Mouse (Mus musculus) intestine, postnatal 0 days (tissue): Measurements from ENCODE around the gene Mif4gd. TPM values are rescaled to one million over a fixed set of nuclear protein-coding genes. Genes with fewer than 3 reads are reported as not detected.
A peak's percentile ranks its signal among the peaks of the same experiment; 100 is the strongest.

ENCODE experiments used
- ATAC-seq: fragments of 200-750 bp; cut with Nextera tagmentation; 2 replicates; pipeline ENCODE4 v1.8.0; 2017; ENCODE audit warnings: mild to moderate bottlenecking, moderate TSS enrichment, moderate library complexity
- H3K27ac ChIP-seq: fragments of 300-500 bp; sonication (generic); 2 replicates; pipeline ENCODE4 v1.5.1; 2014; ENCODE audit warnings: mild to moderate bottlenecking, low read depth, low read length, moderate library complexity
- H3K27me3 ChIP-seq: fragments of 300-500 bp; sonication (generic); replicated peaks from 2 replicates; pipeline ENCODE4 v1.6.1; 2014; ENCODE audit warnings: low read length, mixed read lengths; ENCODE audit not compliant: control insufficient read depth, insufficient read depth
- H3K36me3 ChIP-seq: fragments of 300-500 bp; sonication (generic); 2 replicates; pipeline ENCODE4 v1.6.1; 2014; ENCODE audit warnings: mild to moderate bottlenecking, moderate library complexity; ENCODE audit not compliant: control insufficient read depth, insufficient read depth
- H3K4me1 ChIP-seq: fragments of 300-500 bp; sonication (generic); replicated peaks from 2 replicates; pipeline ENCODE4 v1.6.1; 2014; ENCODE audit warnings: antibody characterized with exemption, low read length, mixed read lengths; ENCODE audit not compliant: control insufficient read depth, insufficient read depth
- H3K4me2 ChIP-seq: fragments of 300-500 bp; sonication (generic); replicated peaks from 2 replicates; pipeline ENCODE4 v1.6.1; 2014; ENCODE audit warnings: low read depth, mild to moderate bottlenecking, moderate library complexity
- H3K4me3 ChIP-seq: fragments of 300-500 bp; sonication (generic); 2 replicates; pipeline ENCODE4 v1.5.1; 2014; ENCODE audit warnings: low read depth, low read length
- H3K9ac ChIP-seq: fragments of 300-500 bp; sonication (generic); 2 replicates; pipeline ENCODE4 v1.6.1; 2014; ENCODE audit warnings: mild to moderate bottlenecking, low read depth, low read length
- H3K9me3 ChIP-seq: fragments of 300-500 bp; sonication (generic); 2 replicates; pipeline ENCODE4 v1.6.1; 2016; ENCODE audit warnings: mixed run types; ENCODE audit not compliant: control insufficient read depth
- CTCF ChIP-seq: sonication (generic); IDR thresholded peaks from 2 replicates; pipeline ENCODE4 v1.5.1; 2016; ENCODE audit warnings: low read depth, mild to moderate bottlenecking, control low read depth, antibody characterized with exemption, moderate library complexity
- WGBS: fragments of 180-500 bp; shearing (Covaris S2); extraction: QIAGEN DNeasy Blood & Tissue Kit; methylation state at CpG from one replicate; pipeline ENCODE4 v1.1.7; 2014; 5-methylcytosine and 5-hydroxymethylcytosine counted together
- polyA plus RNA-seq: library from polyadenylated mRNA; unstranded; fragments of >200 nt; fragmentation: Nextera tagmentation; extraction: Ambion mirVana; gene quantifications from 2 replicates; pipeline ENCODE4 v1.2.1, GENCODE M21; 2015

The Mif4gd gene
- polyA plus RNA-seq, 1 experiment from 2014 or later, result 43.0 TPM

DNA sequence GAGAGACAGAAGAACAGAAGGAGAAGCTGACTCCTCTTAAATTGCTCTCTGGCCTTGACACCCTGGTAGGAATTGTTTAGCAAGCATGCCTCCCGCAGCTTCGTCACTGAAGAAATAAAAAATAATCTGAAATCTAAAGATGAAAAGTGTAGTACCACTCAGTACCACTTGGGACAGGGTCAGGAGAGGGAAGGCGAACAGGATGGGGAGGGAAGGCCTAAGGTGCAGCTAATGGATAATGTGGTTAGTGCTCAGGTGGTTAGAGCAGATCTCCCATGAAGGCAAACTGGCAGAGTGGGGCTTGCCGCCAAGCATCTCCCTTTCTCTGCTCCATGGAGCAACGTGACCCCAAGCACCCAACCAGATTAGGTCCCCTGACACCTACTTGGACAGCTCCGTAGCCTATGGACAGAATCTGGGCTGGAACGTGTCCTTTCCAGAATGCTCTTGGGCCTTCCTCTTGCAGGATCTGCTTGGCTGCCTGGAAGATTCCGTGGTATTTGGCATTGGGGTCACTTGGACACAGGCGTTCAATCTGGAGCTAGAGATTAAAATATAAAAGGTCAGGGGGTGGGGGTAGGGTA is 10.8 kb upstream of the Mif4gd start:
- peak; percentile 70 for TF ChIP-seq CTCF
- Histone ChIP-seq H3K4me3 (no peak overlapping the region), H3K27ac (no peak overlapping the region), H3K4me2 (no peak overlapping the region), H3K27me3 (no peaks in the 10 kb centered on the region), H3K4me1 (no peaks in the 10 kb centered on the region; the same call in 1 of the 2 replicates), H3K36me3 (peaks cover 35% of the 10 kb centered on the region; the same call in 1 of the 2 replicates), H3K9ac (no peak overlapping the region), H3K9me3 (no peaks in the 10 kb centered on the region)
- ATAC-seq, result no peak
- WGBS, result 74% methylated on average over 9 of the region's 9 CpGs

DNA sequence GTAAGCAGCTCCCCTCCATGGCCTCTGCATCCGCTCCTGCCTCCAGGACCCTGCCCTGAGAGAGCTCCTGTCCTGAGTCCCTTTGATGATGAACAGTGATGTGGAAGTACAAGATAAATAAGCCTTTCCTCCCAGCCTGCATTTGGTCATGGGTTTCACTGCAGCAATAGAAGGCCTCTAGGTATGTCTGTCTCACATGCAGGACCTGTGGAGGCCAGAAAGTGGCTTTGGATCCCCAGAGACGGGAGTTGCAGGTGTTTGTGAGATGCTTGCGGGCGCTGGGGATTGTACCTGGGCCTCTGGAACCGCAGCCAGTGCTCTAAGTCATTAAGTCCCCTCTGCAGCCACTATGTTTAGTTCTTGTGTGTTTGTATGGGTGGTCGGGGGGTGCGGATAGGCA is 7.2 kb upstream of the Mif4gd start:
- Histone ChIP-seq H3K27ac (no peak overlapping the region), H3K4me1 (no peaks in the 10 kb centered on the region), H3K9ac (no peak overlapping the region), H3K36me3 (peaks cover 44% of the 10 kb centered on the region; the same call in 1 of the 2 replicates), H3K27me3 (no peaks in the 10 kb centered on the region), H3K4me3 (no peak overlapping the region), H3K4me2 (no peak overlapping the region), H3K9me3 (no peaks in the 10 kb centered on the region)
- no peak for TF ChIP-seq CTCF
- 95% methylated on average over 7 of the region's 7 CpGs for WGBS
- ATAC-seq, result no peak

DNA sequence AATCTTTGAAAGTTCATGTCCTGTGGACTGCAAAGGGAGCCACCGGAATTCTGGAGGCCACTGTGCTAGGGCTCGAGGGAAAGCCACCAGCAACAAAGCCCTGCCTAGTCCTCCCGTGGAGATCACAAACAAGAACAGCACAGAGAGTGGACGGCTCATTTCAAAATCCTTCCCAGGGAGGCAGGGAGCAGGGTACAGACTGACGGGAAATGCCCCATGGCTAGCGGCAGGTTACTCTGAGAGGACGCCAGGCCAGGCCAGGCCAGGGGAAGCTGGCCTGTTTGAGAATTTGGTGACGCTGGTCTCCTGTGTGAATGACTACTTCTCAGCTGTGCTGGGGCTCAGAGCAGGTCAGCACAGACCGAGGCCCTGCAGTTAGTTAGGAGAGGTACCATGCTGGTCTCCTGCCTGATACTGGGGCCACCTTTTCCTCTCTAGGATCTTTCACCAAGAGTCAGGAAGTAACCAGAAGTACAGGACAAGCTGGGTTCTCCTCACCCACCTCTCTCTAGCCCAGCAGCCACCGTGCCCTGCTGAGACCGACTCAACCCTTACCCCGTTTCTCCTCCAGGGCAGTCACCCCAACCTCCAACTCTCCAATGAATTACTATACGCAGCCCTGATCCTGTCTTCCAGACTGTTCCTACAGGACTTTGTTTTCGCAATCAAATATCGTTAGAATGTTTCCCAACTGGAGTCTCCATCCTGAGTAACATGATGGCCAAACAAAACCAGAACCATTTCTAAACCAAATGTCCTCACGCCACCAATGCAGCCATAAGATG is 6.2 kb upstream of the Mif4gd start:
- H3K36me3 ChIP-seq, result peaks cover 49% of the 10 kb centered on the region; the same call in 1 of the 2 replicates
- no peak overlapping the region for H3K9ac ChIP-seq
- no peaks in the 10 kb centered on the region for H3K27me3 ChIP-seq
- H3K27ac ChIP-seq, result no peak overlapping the region
- no peak for TF ChIP-seq CTCF
- 90% methylated on average over 16 of the region's 16 CpGs for WGBS
- H3K4me2 ChIP-seq, result no peak overlapping the region
- no peak for ATAC-seq
- H3K4me3 ChIP-seq, result no peak overlapping the region
- no peaks in the 10 kb centered on the region for H3K4me1 ChIP-seq
- H3K9me3 ChIP-seq, result no peaks in the 10 kb centered on the region

DNA sequence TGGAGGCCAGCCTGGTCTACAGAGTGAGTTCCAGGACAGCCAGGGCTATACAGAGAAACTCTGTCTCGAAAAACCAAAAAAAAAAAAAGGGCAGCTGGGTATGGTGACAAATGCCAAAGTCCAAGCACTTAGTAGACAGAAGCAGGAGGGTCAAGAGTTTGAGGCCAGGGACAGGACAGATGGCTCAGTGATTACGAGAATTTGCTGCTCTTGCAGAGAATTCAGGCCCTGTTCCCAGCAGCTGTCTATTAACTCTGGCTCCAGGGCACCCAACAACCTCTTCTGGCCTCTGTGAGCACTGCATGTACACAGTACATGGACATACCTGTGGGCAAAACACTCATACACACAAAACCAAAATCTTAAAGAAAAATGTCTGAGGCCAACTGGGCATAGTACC is 5.2 kb upstream of the Mif4gd start:
- Histone ChIP-seq H3K9me3 (no peaks in the 10 kb centered on the region), H3K4me1 (no peaks in the 10 kb centered on the region), H3K27me3 (no peaks in the 10 kb centered on the region), H3K9ac (no peak overlapping the region), H3K4me3 (no peak overlapping the region), H3K27ac (no peak overlapping the region), H3K4me2 (no peak overlapping the region), H3K36me3 (peaks cover 44% of the 10 kb centered on the region; the same call in 1 of the 2 replicates)
- WGBS, result 78% methylated on average over 2 of the region's 2 CpGs
- no peak for TF ChIP-seq CTCF
- ATAC-seq, result no peak

DNA sequence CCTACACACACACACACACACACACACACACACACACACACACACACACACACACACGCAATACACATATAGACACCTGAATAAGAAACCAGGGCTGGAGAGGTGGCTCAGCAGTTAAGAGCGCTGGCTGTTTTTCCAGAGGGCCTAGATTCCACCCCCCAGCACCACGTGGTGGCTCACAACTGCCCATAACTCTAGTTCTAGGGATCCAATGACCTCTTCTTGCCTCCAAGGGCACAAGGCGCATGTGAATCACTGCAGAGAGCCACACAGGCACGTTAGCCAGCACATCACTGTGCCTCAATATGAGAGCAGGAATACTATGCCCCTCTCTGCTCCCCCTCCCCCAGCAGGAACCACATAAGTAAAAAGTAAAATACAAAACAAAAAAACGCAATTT is 4.1 kb upstream of the Mif4gd start:
- TF ChIP-seq CTCF, result no peak
- H3K9ac ChIP-seq, result no peak overlapping the region
- WGBS, result 82% methylated on average over 6 of the region's 6 CpGs
- no peaks in the 10 kb centered on the region for H3K27me3 ChIP-seq
- H3K9me3 ChIP-seq, result no peaks in the 10 kb centered on the region
- ATAC-seq, result no peak
- no peak overlapping the region for H3K4me3 ChIP-seq
- H3K27ac ChIP-seq, result no peak overlapping the region
- no peaks in the 10 kb centered on the region for H3K4me1 ChIP-seq
- peaks cover 35% of the 10 kb centered on the region; the same call in 1 of the 2 replicates for H3K36me3 ChIP-seq
- H3K4me2 ChIP-seq, result no peak overlapping the region

DNA sequence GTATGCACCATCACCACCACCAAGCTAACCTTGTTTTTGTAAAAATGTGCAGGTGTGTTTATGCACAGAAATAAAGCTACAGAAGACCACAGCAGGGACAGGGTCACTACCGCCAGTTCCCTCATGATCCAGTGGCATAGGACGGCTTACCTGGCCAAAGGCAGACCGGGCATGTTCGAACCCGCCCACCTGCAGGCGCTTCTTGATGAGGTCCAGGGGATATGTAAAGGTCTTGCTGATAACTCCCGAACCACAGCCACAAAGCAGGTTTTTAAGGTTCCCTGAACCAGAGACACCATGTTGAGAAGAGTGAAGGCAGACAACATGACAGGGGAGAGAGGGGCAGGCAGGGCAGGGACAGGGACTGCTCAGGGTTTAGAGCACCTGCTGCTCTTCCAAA is 3.6 kb upstream of the Mif4gd start:
- peaks cover 32% of the 10 kb centered on the region; the same call in 1 of the 2 replicates for H3K36me3 ChIP-seq
- no peak overlapping the region for H3K9ac ChIP-seq
- H3K27ac ChIP-seq, result no peak overlapping the region
- ATAC-seq, result no peak
- H3K4me3 ChIP-seq, result no peak overlapping the region
- no peak overlapping the region for H3K4me2 ChIP-seq
- WGBS, result 90% methylated on average over 7 of the region's 7 CpGs
- H3K27me3 ChIP-seq, result no peaks in the 10 kb centered on the region
- no peaks in the 10 kb centered on the region for H3K4me1 ChIP-seq
- no peak for TF ChIP-seq CTCF
- H3K9me3 ChIP-seq, result no peaks in the 10 kb centered on the region
